Mouse (Mus musculus): ENCODE measurements around the gene Nadsyn1.

Gene Nadsyn1

DNA sequence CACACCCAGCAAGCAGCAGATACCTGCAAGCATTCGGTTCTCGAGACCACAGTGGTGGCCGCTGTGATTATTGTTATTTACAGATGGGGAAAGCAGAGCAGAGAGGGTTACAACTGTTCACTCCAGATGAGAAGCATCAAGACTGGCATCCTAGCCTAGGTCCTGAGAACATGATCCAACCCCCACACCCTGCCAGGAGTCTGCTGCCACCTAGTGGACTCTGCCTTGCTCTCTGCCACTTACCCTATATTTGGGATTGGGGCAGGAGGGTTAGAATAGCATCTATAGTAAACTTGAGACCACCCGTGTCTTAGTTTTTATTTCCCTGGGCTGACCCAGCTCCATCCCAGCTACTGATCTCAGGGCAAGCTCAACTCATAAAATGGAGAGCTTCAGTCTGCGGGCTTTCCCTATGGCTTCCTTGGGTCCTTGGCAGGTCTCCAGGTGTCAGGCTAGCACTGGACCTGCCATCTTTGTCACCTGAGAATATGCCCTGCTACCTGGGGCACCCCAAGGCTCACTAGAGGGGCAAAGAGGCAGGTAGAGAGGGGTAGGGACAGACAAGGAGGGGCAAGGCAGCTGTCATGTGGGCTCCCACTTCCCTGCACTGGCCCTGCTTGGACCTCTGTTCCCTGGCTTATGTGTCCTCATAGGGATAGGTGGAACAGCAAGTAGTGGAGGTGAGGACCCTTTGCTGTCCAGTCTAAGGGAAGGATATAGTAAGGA is 68.5 kb downstream of the Nadsyn1 start:
- DNase-seq (ENCODE audit: low spot score) = no peak

DNA sequence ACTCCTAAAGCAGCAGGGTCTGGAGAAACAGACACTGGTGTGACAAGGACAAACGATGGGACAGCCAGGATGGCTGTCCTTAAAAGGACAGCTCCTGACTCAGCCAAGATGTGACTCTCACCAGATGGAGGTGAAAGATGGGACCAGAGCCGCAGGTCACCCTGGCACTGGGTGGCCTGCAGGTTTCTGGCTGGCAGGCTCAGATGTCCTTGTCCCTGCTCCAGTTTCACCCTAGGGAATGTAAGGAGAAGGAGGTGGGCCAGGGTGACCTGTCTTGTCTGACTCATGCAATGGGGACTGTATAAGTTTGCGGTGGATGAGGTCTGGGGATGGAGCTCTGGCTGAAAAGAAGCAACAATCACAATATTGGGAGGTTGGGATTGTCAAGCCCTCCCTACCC is 70.0 kb downstream of the Nadsyn1 start:
- DNase-seq (ENCODE audit: low spot score) = no peak

DNA sequence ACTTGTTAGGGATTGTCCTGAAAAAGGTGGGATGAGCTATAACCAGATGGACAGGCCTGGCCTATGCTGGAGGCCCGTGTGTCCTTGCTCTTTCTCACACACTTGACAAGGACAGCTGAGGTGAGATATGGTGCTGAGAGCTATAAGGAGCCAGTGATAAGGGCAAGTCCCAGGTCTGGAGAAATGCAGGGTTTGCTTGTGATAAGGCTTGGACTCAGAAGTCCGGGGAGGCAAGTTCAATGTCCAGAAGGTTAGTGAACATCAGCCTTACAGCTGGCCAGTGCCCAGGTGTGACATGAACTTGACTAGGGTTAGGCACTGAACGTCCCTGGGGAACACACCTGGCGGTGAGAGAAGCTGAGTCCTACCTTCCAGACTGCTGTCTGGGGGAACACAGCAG is 70.6 kb downstream of the Nadsyn1 start:
- no peak for DNase-seq (ENCODE audit: low spot score)

DNA sequence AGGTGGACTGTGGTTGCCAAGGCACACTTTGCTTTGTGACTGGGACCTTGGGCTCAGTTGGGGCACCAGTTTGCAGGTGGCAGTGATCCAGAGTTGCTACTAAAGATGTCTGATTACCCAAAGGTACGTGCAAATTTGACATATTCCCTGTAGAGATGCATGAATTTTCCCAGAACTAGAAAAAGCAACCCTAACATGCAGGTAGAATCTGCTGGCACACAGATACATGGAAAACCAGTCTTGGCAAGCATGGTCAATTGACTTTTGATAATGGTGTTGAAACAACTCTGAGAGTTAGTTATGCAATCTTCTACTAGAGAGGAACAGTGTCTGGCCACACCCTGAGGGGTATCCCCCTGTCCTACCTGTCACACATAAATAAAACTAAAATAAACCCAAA is 71.3 kb downstream of the Nadsyn1 start:
- DNase-seq (ENCODE audit: low spot score) = no peak

DNA sequence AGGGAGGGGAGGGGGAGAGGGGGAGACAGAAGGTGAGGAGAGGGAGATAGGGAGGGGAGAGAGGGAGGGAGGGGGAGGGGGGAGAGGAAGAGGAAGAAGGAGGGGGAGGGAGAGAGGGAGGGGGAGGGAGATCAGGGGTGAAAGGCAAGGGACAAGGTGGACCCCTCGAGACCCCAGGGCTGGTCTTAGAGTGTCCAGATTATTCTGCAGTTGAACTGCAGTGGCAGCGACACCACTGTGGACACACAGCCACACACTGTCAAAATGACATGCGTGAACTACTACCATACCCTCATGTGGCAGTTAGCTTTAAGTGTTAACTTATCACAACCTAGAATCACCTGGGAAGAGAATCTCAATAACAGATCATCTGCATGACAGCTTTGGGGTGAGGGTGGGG is 73.6 kb downstream of the Nadsyn1 start:
- DNase-seq (ENCODE audit: low spot score) = no peak

DNA sequence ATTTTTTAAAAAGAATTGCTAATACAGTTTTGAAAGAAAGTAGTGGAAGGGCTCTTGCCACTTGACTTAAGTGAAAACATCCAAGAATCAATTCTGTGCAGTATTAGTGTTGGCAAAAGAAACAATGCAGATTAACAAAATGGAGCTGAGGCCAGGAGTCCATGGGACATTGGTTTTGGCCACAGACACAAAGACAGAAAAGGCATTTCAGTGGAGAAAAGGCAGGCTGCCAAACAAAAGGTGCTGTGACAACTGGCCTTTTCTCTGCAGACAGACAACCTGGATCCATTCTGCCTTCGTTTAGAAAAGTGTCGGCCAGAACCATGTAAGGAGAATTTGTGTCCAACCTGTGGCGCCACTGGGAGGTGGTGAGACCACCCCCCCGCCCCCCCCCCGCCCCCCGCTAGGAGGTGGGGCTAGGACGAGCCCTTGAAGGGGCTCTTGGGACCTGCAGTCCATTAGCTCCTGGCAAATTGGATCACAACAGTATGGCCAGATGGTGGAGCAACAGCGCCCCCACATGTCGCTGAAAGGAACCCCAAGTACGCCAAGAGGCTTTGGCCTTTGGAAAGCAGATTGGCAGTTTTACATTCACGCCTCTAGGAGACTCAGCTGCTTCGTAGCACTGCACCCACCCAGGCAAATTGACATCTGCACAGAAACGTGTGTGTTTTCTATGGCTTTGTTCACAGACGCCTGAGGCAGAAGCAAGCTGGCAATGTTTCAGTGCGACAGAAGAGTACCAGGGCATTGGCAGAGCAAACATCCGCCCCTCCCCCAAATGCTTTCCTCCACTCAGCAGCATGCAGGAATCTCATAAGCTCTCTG is 74.4 kb downstream of the Nadsyn1 start:
- DNase-seq (ENCODE audit: low spot score) = peak; percentile 73

Measured in testis, postnatal 14 days (tissue).